Mouse (Mus musculus) gastrocnemius, postnatal 36 days (tissue): ENCODE measurements around the gene Dhrs7b. TPM values are rescaled to one million over a fixed set of nuclear protein-coding genes. Genes with fewer than 3 reads are reported as not detected.

Experiments used
- DNase-seq, 2 experiments: peaks; one replicate each; pipeline ENCODE4 v3.0.0; 2022
- intact Hi-C: fragments of 180-260 bp; cut with DNase I; formaldehyde crosslinking; loops from one replicate; pipeline ENCODE4 v1.15.1; 2025
- total RNA-seq, 2 experiments: library from RNA; stranded (reverse); gene quantifications; 2 replicates each; pipeline ENCODE4 v1.2.3; 2021

The Dhrs7b gene
- total RNA-seq, 2 experiments from 2014 or later: 19.1 to 21.1 TPM

DNA sequence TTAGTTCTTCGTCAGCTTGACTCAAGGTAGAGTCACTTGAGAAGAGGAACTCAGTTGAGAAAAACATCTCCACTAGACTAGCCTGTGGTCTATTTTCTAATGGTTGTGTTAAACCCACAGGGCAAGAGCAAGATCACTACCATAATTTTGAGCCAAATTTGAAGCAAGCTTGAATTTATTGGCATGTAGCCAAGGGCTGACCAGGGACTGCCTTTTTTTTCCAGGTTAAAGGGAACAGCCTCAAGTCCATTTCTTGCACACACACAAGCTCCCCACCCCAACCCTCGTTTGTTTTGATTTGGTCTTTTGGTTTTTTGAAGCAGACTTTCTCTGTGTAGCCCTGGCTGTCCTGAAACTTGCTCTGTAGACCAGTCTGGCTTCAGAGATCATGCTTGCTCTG is 59.4 kb downstream of the Dhrs7b start:
- DNase-seq: no peak
- intact Hi-C loops: no loop called here

DNA sequence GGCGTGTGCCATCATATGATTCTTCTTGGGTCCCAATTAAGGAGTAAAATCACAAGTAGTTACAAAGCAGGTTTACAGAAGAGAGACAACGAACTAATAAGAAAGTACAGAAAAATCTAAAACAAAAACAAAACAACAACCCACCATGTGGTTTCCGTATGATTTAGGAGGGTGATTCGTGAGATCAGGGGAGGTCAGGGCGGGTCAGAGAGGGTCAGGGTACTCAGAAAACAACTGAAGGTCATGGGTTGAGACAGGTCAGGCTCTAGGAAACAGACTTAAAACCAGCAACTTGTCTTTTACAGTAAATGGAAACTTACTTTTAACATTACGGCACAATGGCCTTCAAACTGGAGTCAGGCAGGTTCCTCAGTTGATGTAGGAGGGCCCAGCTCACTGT is 59.9 kb downstream of the Dhrs7b start:
- intact Hi-C loops: no loop called here
- no peak for DNase-seq

DNA sequence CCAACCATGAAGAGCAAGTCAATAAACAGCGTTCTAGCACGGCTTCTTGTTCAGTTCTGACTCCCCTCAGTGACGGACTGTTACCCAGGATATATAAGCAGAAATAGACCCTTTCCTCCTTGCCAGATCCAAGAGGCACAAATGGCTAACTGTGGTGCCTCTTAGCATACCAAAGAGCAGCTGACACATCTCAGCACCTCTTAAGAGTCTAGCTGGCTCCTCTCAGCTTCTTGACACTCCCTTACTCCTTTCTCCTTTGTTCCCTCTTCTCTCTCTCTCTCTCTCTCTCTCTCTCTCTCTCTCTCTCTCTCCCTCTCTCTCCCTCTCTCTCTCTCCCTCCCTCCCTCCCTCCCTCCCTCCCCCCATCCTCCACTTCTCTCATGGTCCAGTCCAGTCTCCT is 60.3 kb downstream of the Dhrs7b start:
- intact Hi-C loops: no loop called here
- DNase-seq: no peak

DNA sequence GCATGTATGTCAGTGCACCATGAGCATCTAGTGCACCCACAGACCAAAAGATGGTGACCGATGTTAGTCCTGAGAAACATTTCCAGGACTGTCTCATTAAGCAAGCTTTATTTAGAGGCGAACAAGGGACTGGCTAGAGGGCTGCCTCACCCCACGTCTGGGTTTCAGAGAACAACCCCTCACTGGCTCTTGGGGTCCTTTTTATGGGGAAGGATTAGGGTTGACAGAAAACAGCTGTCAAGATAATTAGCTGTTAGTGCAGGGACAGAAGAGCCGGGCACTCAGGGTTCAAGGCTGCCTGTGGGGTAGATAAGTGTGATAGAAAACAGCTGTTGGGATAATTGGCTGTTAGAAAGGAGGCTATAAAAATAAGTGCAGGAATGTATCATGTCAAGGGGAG is 65.5 kb downstream of the Dhrs7b start:
- intact Hi-C loops: no loop called here
- DNase-seq: no peak

DNA sequence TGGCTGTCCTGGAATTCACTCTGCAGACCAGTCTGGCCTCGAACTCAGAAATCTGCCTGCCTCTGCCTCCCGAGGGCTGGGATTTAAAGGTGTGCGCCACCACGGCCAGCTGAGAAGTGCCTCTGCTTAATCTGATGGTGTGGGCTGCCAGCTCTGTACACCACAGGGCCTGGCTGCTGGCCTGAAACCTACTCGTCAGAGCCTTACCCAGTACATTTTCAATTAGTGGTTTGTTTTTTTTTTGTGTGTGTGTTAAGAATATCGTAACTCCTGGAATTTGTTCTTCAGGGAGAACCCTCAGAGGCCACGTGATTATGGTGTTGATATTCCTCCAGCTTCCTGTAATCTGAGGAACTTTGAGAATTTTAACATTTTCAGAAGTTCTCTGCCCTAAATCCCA is 71.6 kb downstream of the Dhrs7b start:
- no peak for DNase-seq
- intact Hi-C loops: no loop called here

DNA sequence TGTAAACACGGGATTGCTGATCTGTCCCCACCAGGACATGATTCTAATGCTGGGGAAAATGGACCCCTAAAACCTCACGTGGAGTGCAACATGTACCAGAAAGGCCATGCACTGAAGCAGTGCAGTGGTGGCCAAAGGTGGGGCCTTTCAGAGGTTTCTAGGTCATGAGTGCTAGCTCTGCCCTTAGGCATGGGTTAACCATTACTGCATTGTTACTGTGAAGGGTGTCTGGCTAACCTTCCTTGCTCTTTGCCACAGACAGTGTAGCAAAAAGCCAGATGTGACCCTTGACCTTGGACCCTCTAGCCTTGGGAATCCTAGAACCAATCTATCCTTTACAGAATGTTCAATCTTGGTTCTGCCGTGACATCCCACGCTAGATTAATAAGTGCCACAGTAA is 72.1 kb downstream of the Dhrs7b start:
- no peak for DNase-seq
- intact Hi-C loops: no loop called here

DNA sequence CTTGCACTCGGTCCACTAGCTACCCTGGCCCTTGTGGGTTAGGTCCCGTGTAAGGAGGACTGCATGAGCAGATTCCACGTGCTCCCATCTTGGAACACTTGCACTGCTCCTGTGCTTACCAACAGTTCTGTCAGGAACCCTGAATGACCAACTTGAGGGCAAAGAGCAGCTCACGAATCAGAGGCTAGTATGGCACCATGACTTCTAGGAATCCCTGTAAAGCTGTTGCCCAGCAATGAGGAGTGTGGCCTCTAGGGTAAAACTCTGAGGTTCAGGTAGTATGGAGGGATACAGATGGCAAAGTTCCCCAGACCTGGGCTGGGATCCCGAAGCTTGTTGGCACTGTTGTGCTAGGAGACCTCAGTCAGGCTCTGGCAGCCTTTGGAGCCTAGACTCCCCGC is 73.2 kb downstream of the Dhrs7b start:
- DNase-seq: no peak
- intact Hi-C loops: no loop called here

DNA sequence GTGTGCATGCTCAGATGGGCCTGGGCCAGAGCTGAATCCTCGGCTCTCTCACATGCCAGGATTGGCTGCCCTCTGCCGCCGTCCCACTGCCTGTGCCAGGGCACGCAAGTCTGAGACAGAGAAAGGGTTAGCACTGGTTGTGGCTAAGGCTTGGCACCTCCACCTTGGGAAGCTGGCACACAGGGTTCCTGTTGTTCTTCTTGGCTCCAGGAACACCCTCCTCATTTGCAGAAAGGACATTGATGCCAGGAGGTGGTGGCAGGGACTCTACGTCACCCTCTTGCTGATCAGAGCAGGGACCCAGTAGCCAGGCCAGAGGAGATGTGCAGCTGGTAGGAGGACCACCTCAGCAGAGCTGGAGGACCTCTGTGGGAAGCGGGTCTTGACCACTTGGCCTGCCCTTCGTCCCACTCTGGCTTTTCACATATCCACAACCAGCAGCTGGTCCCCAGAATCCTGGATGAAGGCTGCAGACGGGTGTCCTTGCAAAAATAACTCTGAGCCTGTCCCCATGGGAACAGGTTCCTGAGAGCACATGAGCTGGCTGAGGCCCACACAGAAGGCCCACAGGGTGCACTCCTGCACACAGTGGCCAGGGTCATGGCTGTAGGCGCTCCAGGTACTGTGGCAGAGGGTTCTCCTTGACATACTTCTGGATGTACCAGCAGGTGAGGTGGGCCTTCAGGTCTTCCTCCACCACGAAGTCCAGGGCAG is 75.1 kb downstream of the Dhrs7b start:
- intact Hi-C loops: no loop called here
- no peak for DNase-seq

DNA sequence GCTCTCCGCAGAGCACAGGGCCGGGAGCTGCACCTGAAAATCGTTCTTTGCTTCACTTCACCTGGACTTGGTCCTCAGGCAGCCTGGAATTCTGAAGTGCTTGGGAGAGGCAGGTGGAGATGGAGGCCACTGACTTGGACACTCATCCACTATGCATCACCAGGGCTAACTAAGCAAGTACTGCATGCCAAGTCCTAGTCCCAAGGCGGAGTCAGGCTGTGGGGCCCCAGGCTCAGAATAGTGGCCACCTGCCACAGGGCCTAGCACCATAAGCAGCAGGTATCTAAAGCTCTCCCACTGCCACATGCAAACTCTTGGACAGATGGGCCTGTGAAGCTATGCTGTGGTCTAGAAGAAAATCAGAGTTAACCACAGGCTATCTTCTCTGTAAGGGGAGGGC is 76.0 kb downstream of the Dhrs7b start:
- no peak for DNase-seq
- intact Hi-C loops: no loop called here

DNA sequence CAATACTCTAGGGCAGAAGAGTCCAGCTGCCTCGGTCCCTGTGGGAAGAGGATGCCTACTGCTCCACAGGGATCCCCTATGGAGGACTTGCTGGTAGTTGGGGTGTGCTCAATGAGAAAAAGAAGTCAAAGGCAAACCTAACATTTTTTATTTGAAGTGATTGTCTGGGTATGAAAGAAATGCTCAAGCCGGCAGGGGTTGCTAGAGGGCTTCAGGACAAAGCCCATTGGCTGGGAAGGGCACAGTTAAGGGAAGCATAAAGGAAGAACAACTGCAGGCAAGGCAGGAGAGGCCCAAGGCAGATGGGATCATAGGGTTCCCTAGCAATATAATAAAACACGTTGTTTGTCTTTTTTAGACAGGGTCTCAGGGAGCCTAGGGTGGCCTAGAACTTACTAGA is 77.6 kb downstream of the Dhrs7b start:
- no peak for DNase-seq
- intact Hi-C loops: no loop called here

DNA sequence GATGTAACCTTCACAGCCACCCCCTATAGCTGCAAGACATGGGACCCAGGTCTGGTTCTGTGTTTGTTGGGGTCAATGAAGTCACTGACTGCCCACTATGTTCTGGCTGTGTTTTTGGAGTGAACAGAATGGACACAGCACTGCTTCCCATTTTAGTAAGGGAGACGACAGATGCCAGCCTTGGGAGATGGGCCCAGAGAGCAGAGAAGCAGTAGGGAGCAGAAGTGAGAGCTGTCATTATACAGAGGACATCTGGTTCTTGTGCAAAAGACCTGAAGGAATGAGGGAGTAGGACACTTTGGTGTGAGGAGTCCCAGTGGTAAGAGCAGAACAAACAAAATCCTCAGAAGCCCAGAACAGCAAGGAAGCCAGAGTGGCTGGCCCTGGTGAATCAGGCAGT is 79.2 kb downstream of the Dhrs7b start:
- intact Hi-C loops: no loop called here
- DNase-seq: no peak

Other genes starting within 250 kb of the Dhrs7b start
- gene Llgl1, start 130.9 kb upstream of the Dhrs7b start, total RNA-seq: 1 to 10 TPM; 8.2 to 8.5 TPM
- gene Flii, start 103.4 kb upstream of the Dhrs7b start, total RNA-seq: 10 to 100 TPM; 91.5 to 95.2 TPM
- 10 to 100 TPM; 70.1 to 91.0 TPM for gene Mief2, start 102.2 kb upstream of the Dhrs7b start, total RNA-seq
- gene Top3a, start 53.3 kb upstream of the Dhrs7b start, total RNA-seq: 1 to 10 TPM; 3.2 to 4.5 TPM
- 10 to 100 TPM; 12.6 to 19.2 TPM for gene Smcr8, start 53.1 kb upstream of the Dhrs7b start, total RNA-seq
- 10 to 100 TPM; 12.9 to 13.6 TPM for gene Shmt1, start 18.9 kb upstream of the Dhrs7b start, total RNA-seq
- gene Tmem11, start 48.6 kb downstream of the Dhrs7b start, total RNA-seq: 10 to 100 TPM; 37.7 to 41.3 TPM
- 1 to 10 TPM; 6.8 to 9.6 TPM for gene Natd1, start 84.1 kb downstream of the Dhrs7b start, total RNA-seq
- 100 to 1,000 TPM; 172 to 192 TPM for gene Map2k3, start 101.4 kb downstream of the Dhrs7b start, total RNA-seq
- gene Kcnj12, start 191.9 kb downstream of the Dhrs7b start, total RNA-seq: 10 to 100 TPM; 56.1 to 69.0 TPM